Mouse (Mus musculus) forebrain, embryonic 11.5 days (tissue): ENCODE measurements around the gene Ttc6. TPM values are rescaled to one million over a fixed set of nuclear protein-coding genes. Genes with fewer than 3 reads are reported as not detected.
A peak's percentile ranks its signal among the peaks of the same experiment; 100 is the strongest.

Experiments used
- ATAC-seq: fragments of 200-750 bp; cut with Nextera tagmentation; replicated peaks from 2 replicates; pipeline ENCODE4 v1.8.0; 2017; ENCODE audit warnings: moderate TSS enrichment; ENCODE audit not compliant: low FRiP score
- DNase-seq: peaks from one replicate; pipeline ENCODE4 v3.0.0-alpha.2; 2017; ENCODE audit warnings: low spot score
- H3K27ac ChIP-seq: fragments of 300-500 bp; sonication (generic); 2 replicates; pipeline ENCODE4 v1.5.1; 2014; ENCODE audit warnings: low read depth, low read length
- H3K27me3 ChIP-seq: fragments of 300-500 bp; sonication (generic); 2 replicates; pipeline ENCODE4 v1.6.1; 2014; ENCODE audit warnings: mild to moderate bottlenecking, low read length, mixed read lengths; ENCODE audit not compliant: control insufficient read depth, insufficient read depth
- H3K36me3 ChIP-seq: fragments of 300-500 bp; sonication (generic); 2 replicates; pipeline ENCODE4 v1.6.1; 2014; ENCODE audit warnings: mild to moderate bottlenecking, low read length, moderate library complexity, mixed read lengths; ENCODE audit not compliant: control insufficient read depth, insufficient read depth
- H3K4me1 ChIP-seq: fragments of 300-500 bp; sonication (generic); replicated peaks from 2 replicates; pipeline ENCODE4 v1.6.1; 2014; ENCODE audit warnings: low read length, mixed read lengths; ENCODE audit not compliant: control insufficient read depth, insufficient read depth
- H3K4me2 ChIP-seq: fragments of 300-500 bp; sonication (generic); 2 replicates; pipeline ENCODE4 v1.6.1; 2014; ENCODE audit warnings: low read depth, mild to moderate bottlenecking, low read length, moderate library complexity, mixed read lengths; ENCODE audit not compliant: severe bottlenecking
- H3K4me3 ChIP-seq: fragments of 300-500 bp; sonication (generic); 2 replicates; pipeline ENCODE4 v1.5.1; 2014; ENCODE audit warnings: low read depth, low read length
- H3K9ac ChIP-seq: fragments of 300-500 bp; sonication (generic); 2 replicates; pipeline ENCODE4 v1.6.1; 2014; ENCODE audit warnings: low read length
- H3K9me3 ChIP-seq: fragments of 300-500 bp; sonication (generic); 2 replicates; pipeline ENCODE4 v1.6.1; 2016; ENCODE audit warnings: low read length, mixed read lengths; ENCODE audit not compliant: control insufficient read depth
- WGBS: fragments of 180-500 bp; shearing (Covaris S2); extraction: QIAGEN DNeasy Blood & Tissue Kit; methylation state at CpG from one replicate; pipeline ENCODE4 v1.1.7; 2014; 5-methylcytosine and 5-hydroxymethylcytosine counted together
- polyA plus RNA-seq: library from polyadenylated mRNA; unstranded; fragments of >200 nt; fragmentation: Nextera tagmentation; extraction: Ambion mirVana; gene quantifications from 2 replicates; pipeline ENCODE4 v1.2.1, GENCODE M21; 2014

Ttc6 gene
- polyA plus RNA-seq, 1 experiment from 2014 or later, result 0.44 TPM

DNA sequence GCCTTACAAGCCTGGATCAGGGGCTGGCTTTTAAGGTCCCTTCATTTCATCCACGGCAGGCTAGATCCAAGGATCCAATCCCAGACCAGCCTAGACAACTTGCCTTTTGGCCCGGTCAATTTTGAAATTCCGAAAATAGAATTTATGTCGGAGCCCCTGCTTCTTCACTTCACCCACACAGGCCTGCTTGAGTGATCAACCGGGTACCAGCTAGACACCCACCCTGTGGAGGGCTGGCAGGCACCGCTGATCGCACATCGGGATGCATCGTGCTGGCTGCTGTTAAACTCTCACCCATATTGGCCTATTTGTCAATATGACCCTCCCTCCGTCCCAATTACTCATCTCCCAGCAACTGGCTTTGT, 20.3 kb upstream of the Ttc6 start:
- H3K27ac ChIP-seq, result no peak overlapping the region
- H3K27me3 ChIP-seq, result peaks cover 83% of the 10 kb centered on the region
- H3K9ac ChIP-seq, result no peak overlapping the region
- H3K36me3 ChIP-seq, result no peaks in the 10 kb centered on the region
- 0 out of 2 replicates have a peak overlapping the region, but pooled peaks have one; percentile 8 for H3K4me2 ChIP-seq
- H3K4me3 ChIP-seq, result 0 out of 2 replicates have a peak overlapping the region, but pooled peaks have one; percentile 3
- ATAC-seq, result no peak
- peaks cover 13% of the 10 kb centered on the region; the same call in 1 of the 2 replicates for H3K4me1 ChIP-seq
- DNase-seq, result peak; percentile 61
- 2% methylated on average over 10 of the region's 10 CpGs for WGBS
- H3K9me3 ChIP-seq, result no peaks in the 10 kb centered on the region

GRCm38 (mm10) chr12:57544641-57545370, 19.1 kb upstream of the Ttc6 start:
- Histone ChIP-seq H3K36me3 (no peaks in the 10 kb centered on the region), H3K4me1 (peaks cover 5% of the 10 kb centered on the region; the same call in 1 of the 2 replicates), H3K4me3 (peak overlapping the region; percentile 51), H3K9me3 (no peaks in the 10 kb centered on the region), H3K27ac (no peak overlapping the region), H3K9ac (peak overlapping the region; percentile 49; the same call in 1 of the 2 replicates), H3K27me3 (peaks cover 85% of the 10 kb centered on the region), H3K4me2 (peak overlapping the region; percentile 85)
- no peak for ATAC-seq
- DNase-seq, result peak; percentile 83
- WGBS, result 2% methylated on average over 31 of the region's 31 CpGs

GRCm38 (mm10) chr12:57545371-57546241, 18.3 kb upstream of the Ttc6 start:
- peak overlapping the region; percentile 25; the same call in 1 of the 2 replicates for H3K27ac ChIP-seq
- H3K9ac ChIP-seq, result peak overlapping the region; percentile 49
- under 1% methylated on average over 104 of the region's 106 CpGs for whole genome bisulfite sequencing
- H3K4me2 ChIP-seq, result peak overlapping the region; percentile 85
- no peaks in the 10 kb centered on the region for H3K9me3 ChIP-seq
- peak; percentile 63 for ATAC-seq
- peak overlapping the region; percentile 51 for H3K4me3 ChIP-seq
- no peaks in the 10 kb centered on the region for H3K36me3 ChIP-seq
- peaks cover 8% of the 10 kb centered on the region; the same call in 1 of the 2 replicates for H3K4me1 ChIP-seq
- H3K27me3 ChIP-seq, result peaks cover 91% of the 10 kb centered on the region
- peak; percentile 82 for DNase-seq

GRCm38 (mm10) chr12:57546415-57547201, 17.3 kb upstream of the Ttc6 start, which contains the start of gene Foxa1:
Gene Foxa1, minus strand, starts transcription at chr12:57546916.
- peaks cover 8% of the 10 kb centered on the region; the same call in 1 of the 2 replicates for H3K4me1 ChIP-seq
- ATAC-seq, result 0 out of 2 replicates have a peak, but pooled peaks have one; percentile 15
- peak within 1 kb of the TSS; percentile 49 for H3K9ac ChIP-seq
- peaks cover 90% of the 10 kb centered on the region for H3K27me3 ChIP-seq
- no peaks in the 10 kb centered on the region for H3K36me3 ChIP-seq
- H3K4me2 ChIP-seq, result peak within 1 kb of the TSS; percentile 85
- H3K9me3 ChIP-seq, result no peaks in the 10 kb centered on the region
- DNase-seq, result peak; percentile 59
- under 1% methylated on average over 32 of the region's 32 CpGs for WGBS
- peak within 1 kb of the TSS; percentile 51 for H3K4me3 ChIP-seq
- H3K27ac ChIP-seq, result no peak within 1 kb of the TSS; the same call in 1 of the 2 replicates

GRCm38 (mm10) chr12:57547890-57548289, 16.0 kb upstream of the Ttc6 start:
- Histone ChIP-seq H3K4me2 (no peak overlapping the region), H3K27ac (no peak overlapping the region), H3K4me3 (no peak overlapping the region), H3K9ac (no peak overlapping the region), H3K4me1 (peaks cover 5% of the 10 kb centered on the region; the same call in 1 of the 2 replicates), H3K9me3 (no peaks in the 10 kb centered on the region), H3K27me3 (peaks cover 90% of the 10 kb centered on the region), H3K36me3 (no peaks in the 10 kb centered on the region)
- WGBS, result 3% methylated on average over 9 of the region's 9 CpGs
- ATAC-seq, result no peak
- DNase-seq, result peak; percentile 50

GRCm38 (mm10) chr12:57548352-57548980, 15.4 kb upstream of the Ttc6 start:
- Histone ChIP-seq H3K4me2 (no peak overlapping the region), H3K36me3 (no peaks in the 10 kb centered on the region), H3K9me3 (no peaks in the 10 kb centered on the region), H3K9ac (no peak overlapping the region), H3K27ac (no peak overlapping the region), H3K4me3 (no peak overlapping the region), H3K27me3 (peaks cover 90% of the 10 kb centered on the region), H3K4me1 (peaks cover 5% of the 10 kb centered on the region; the same call in 1 of the 2 replicates)
- DNase-seq (peak; percentile 74), ATAC-seq (no peak)
- under 1% methylated on average over 20 of the region's 20 CpGs for WGBS

DNA sequence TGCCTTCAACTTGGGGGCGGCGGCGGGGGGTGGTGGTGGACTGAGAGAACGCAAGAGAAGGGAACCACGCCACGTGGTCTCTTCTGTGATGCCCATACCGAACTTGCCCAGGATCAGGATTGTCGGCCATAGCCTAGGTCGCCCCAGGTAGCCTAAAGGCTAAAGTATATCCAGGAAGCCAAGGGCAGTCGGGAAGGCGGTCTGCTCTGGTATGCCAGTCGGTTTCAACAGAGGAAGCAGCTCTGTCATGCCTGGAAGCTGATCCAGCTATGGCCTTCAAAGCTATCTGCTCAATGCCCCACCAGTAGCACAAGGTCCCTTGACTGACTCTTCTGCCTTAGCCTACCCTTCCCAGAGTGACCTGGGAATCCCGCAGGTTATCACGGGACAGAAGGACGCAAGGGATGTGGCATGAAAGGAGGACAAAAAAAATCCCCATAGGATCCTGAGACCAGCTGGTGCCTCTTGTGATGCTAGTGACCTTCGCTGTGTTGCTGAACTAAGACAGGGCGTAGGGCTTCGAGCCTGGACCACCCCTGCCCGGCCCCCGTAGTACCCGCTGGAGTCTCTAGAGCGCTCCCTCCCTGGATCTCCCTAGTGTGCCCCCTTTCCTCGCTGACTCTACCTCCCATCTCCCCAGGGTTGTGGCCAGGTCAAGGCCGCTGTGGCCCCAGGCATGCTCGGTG, 14.8 kb upstream of the Ttc6 start:
- WGBS, result 2% methylated on average over 25 of the region's 25 CpGs
- no peak overlapping the region for H3K9ac ChIP-seq
- H3K9me3 ChIP-seq, result no peaks in the 10 kb centered on the region
- H3K4me2 ChIP-seq, result no peak overlapping the region
- peaks cover 92% of the 10 kb centered on the region for H3K27me3 ChIP-seq
- peaks cover 5% of the 10 kb centered on the region; the same call in 1 of the 2 replicates for H3K4me1 ChIP-seq
- ATAC-seq (no peak), DNase-seq (no peak)
- no peak overlapping the region for H3K27ac ChIP-seq
- no peaks in the 10 kb centered on the region for H3K36me3 ChIP-seq
- no peak overlapping the region for H3K4me3 ChIP-seq
